Comparison of ENCODE assay signal across 8 mouse cellular contexts in genomic region chr2:65181066-65181716, GRCm38 (mm10). TPM values are rescaled to one million over a fixed set of nuclear protein-coding genes. Genes with fewer than 3 reads are reported as not detected.
DNase-seq lines count a peak whose midpoint lies in the region; ATAC-seq lines count a peak whose summit lies in the region.

No protein-coding gene starts in this region.

- peak; percentile 49; the same call in 1 of the 2 replicates for ATAC-seq in heart, embryonic 12.5 days (ENCODE audit: insufficient number of reproducible peaks, low FRiP score)
- ATAC-seq in hindbrain, embryonic 14.5 days (ENCODE audit: low FRiP score), result peak; percentile 63
- ATAC-seq in midbrain, embryonic 13.5 days, result peak; percentile 61

- H3K4me2 ChIP-seq in heart, embryonic 12.5 days, result peak overlapping the region; percentile 58
- peak overlapping the region; percentile 29 for H3K4me2 ChIP-seq in hindbrain, embryonic 14.5 days (replicated peaks)
- H3K4me2 ChIP-seq in midbrain, embryonic 13.5 days (replicated peaks), result peak overlapping the region; percentile 33; the same call in 1 of the 2 replicates

- H3K9ac ChIP-seq in heart, embryonic 12.5 days, result peak overlapping the region; percentile 7; the same call in 1 of the 2 replicates
- no peak overlapping the region for H3K9ac ChIP-seq in hindbrain, embryonic 14.5 days
- H3K9ac ChIP-seq in midbrain, embryonic 13.5 days (replicated peaks), result no peak overlapping the region

- no peaks in the 10 kb centered on the region for H3K36me3 ChIP-seq in heart, embryonic 12.5 days
- H3K36me3 ChIP-seq in hindbrain, embryonic 14.5 days (replicated peaks; ENCODE audit: control insufficient read depth, insufficient read depth), result no peaks in the 10 kb centered on the region
- H3K36me3 ChIP-seq in midbrain, embryonic 13.5 days, result no peaks in the 10 kb centered on the region

- H3K27me3 ChIP-seq in heart, embryonic 12.5 days (replicated peaks), result no peaks in the 10 kb centered on the region
- no peaks in the 10 kb centered on the region for H3K27me3 ChIP-seq in hindbrain, embryonic 14.5 days (ENCODE audit: control insufficient read depth, insufficient read depth, low read length)
- no peaks in the 10 kb centered on the region for H3K27me3 ChIP-seq in midbrain, embryonic 13.5 days

- peaks cover 13% of the 10 kb centered on the region for H3K4me1 ChIP-seq in heart, embryonic 12.5 days (replicated peaks)
- peaks cover 14% of the 10 kb centered on the region; the same call in 1 of the 2 replicates for H3K4me1 ChIP-seq in hindbrain, embryonic 14.5 days (replicated peaks; ENCODE audit: control insufficient read depth, insufficient read depth, low read length)
- H3K4me1 ChIP-seq in midbrain, embryonic 13.5 days (replicated peaks), result peaks cover 27% of the 10 kb centered on the region

- no peaks in the 10 kb centered on the region for H3K9me3 ChIP-seq in heart, embryonic 12.5 days (replicated peaks)
- H3K9me3 ChIP-seq in hindbrain, embryonic 14.5 days (ENCODE audit: control insufficient read depth, low read length), result no peaks in the 10 kb centered on the region
- H3K9me3 ChIP-seq in midbrain, embryonic 13.5 days, result no peaks in the 10 kb centered on the region

- H3K4me3 ChIP-seq in heart, embryonic 12.5 days, result peak overlapping the region; percentile 23; the same call in 1 of the 2 replicates
- no peak overlapping the region for H3K4me3 ChIP-seq in hindbrain, embryonic 14.5 days (replicated peaks; ENCODE audit: low read length)
- H3K4me3 ChIP-seq in midbrain, embryonic 13.5 days (replicated peaks), result no peak overlapping the region

- peak overlapping the region; percentile 30 for H3K27ac ChIP-seq in heart, embryonic 12.5 days (ENCODE audit: poor library complexity, severe bottlenecking)
- H3K27ac ChIP-seq in hindbrain, embryonic 14.5 days, result no peak overlapping the region
- H3K27ac ChIP-seq in midbrain, embryonic 13.5 days, result 0 out of 2 replicates have a peak overlapping the region, but pooled peaks have one; percentile 33

- WGBS in heart, embryonic 12.5 days, result 20% methylated on average over 9 of the region's 9 CpGs
- WGBS in hindbrain, embryonic 14.5 days, result 23% methylated on average over 9 of the region's 9 CpGs
- 29% methylated on average over 9 of the region's 9 CpGs for whole genome bisulfite sequencing in midbrain, embryonic 13.5 days

- DNase-seq in heart, adult 9 months (ENCODE audit: low spot score in 2 of 2), result no peak
- DNase-seq in adipocyte (ENCODE audit: low spot score), result peak; percentile 40
- DNase-seq in hindbrain, embryonic 14.5 days (ENCODE audit: low spot score), result peak; percentile 59
- no peak for DNase-seq in cerebellum, adult 11-12 months
- no peak for DNase-seq in frontal cortex, postnatal 10 days (ENCODE audit: low spot score in 2 of 2)
- no peak for DNase-seq in adrenal gland, postnatal 25 days

RNA-seq across cellular contexts. Expression of gene Cobll1, which starts 58.0 kb away (rescaled TPM):
- polyA plus RNA-seq in heart, embryonic 12.5 days (2016; fragmentation: Nextera tagmentation; extraction: Ambion mirVana), result 12.8 and 14.5 TPM in 2 replicates
- polyA plus RNA-seq in hindbrain, embryonic 14.5 days (2014; fragmentation: Nextera tagmentation; extraction: Ambion mirVana), result 4.3 and 4.5 TPM in 2 replicates
- polyA plus RNA-seq in midbrain, embryonic 13.5 days (2015; fragmentation: Nextera tagmentation; extraction: Ambion mirVana), result 2.6 and 2.8 TPM in 2 replicates
- total RNA-seq in adrenal gland, postnatal 25 days (2021), result 274 and 367 TPM in 2 replicates

Comparison
In these comparisons a context has a peak if more than half of its experiments do, and no peak if none do; other contexts are left out.
1. DNase-seq: peak in adipocyte (single experiment) and hindbrain, embryonic 14.5 days (single experiment); none in heart, adult 9 months (0 of 2), cerebellum, adult 11-12 months (single experiment), frontal cortex, postnatal 10 days (0 of 2) and adrenal gland, postnatal 25 days (single experiment).
2. Peak in every context shown above with its lines, with median percentiles within 50 percentile points of each other: ATAC-seq and H3K4me2 ChIP-seq.